Mouse (Mus musculus) limb, embryonic 10.5 days (tissue): ENCODE data around the gene Rrp1. TPM values are rescaled to one million over a fixed set of nuclear protein-coding genes. Genes with fewer than 3 reads are reported as not detected.

Experiments
- DNase-seq: peaks from one replicate; pipeline ENCODE4 v3.0.0-alpha.2; 2017; ENCODE audit warnings: low spot score
- H3K27ac ChIP-seq: fragments of 300-500 bp; sonication (generic); 2 replicates; pipeline ENCODE4 v1.5.1; 2016; ENCODE audit warnings: mild to moderate bottlenecking
- H3K27me3 ChIP-seq: fragments of 300-500 bp; sonication (generic); 2 replicates; pipeline ENCODE4 v1.6.1; 2016; ENCODE audit warnings: low read depth, mild to moderate bottlenecking; ENCODE audit not compliant: poor library complexity, severe bottlenecking
- H3K36me3 ChIP-seq: fragments of 300-500 bp; sonication (generic); 2 replicates; pipeline ENCODE4 v1.6.1; 2016; ENCODE audit warnings: mild to moderate bottlenecking, moderate library complexity
- H3K4me1 ChIP-seq: fragments of 300-500 bp; sonication (generic); 2 replicates; pipeline ENCODE4 v1.6.1; 2016
- H3K4me3 ChIP-seq: fragments of 300-500 bp; sonication (generic); 2 replicates; pipeline ENCODE4 v1.5.1; 2016; ENCODE audit warnings: mild to moderate bottlenecking, moderate library complexity
- H3K9me3 ChIP-seq: fragments of 300-500 bp; sonication (generic); replicated peaks from 2 replicates; pipeline ENCODE4 v1.6.1; 2016; ENCODE audit warnings: mild to moderate bottlenecking
- WGBS: fragments of 180-500 bp; shearing (Covaris S2); methylation state at CpG from one replicate; pipeline ENCODE4 v1.1.7; 2016; 5-methylcytosine and 5-hydroxymethylcytosine counted together
- microRNA-seq: library from miRNA; unstranded; fragments of <30 nt; microRNA quantifications from one replicate; pipeline ENCODE4, GENCODE M21; 2017
- polyA plus RNA-seq: library from polyadenylated mRNA; unstranded; fragments of >200 nt; fragmentation: Nextera tagmentation; extraction: Ambion mirVana; gene quantifications from 2 replicates; pipeline ENCODE4 v1.2.1, GENCODE M21; 2016

Rrp1 gene
- polyA plus RNA-seq, 1 experiment from 2014 or later, result 355 TPM

GRCm38 (mm10) chr10:78350796-78351556, 61.9 kb downstream of the Rrp1 start:
- Histone ChIP-seq H3K4me3 (peak overlapping the region; percentile 93), H3K9me3 (no peaks in the 10 kb centered on the region)
- 49% methylated on average over 6 of the region's 6 CpGs for WGBS

More at GRCm38 (mm10) chr10:78350796-78351556, 61.9 kb downstream of the Rrp1 start:
- Histone ChIP-seq H3K36me3 (no peaks in the 10 kb centered on the region), H3K27me3 (no peaks in the 10 kb centered on the region), H3K27ac (no peak overlapping the region), H3K4me1 (peaks cover 41% of the 10 kb centered on the region)
- no peak for DNase-seq

Small RNAs within 50 kb of the gene (microRNA-seq; reads per million reads assigned to microRNA genes)
- gene Mir6410 (not detected), gene Mir6907 (2.6 reads per million), gene Mir6908 (1.8 reads per million)

Other genes with a start within 250 kb of the Rrp1 start
- 19.9 and 20.3 TPM in 2 replicates for gene D10Jhu81e, start 243.3 kb downstream of the Rrp1 start, polyA plus RNA-seq
- 35.0 and 38.6 TPM in 2 replicates for gene Pwp2, start 227.9 kb downstream of the Rrp1 start, polyA plus RNA-seq
- 10.3 and 13.1 TPM in 2 replicates for gene Trappc10, start 168.4 kb downstream of the Rrp1 start, polyA plus RNA-seq
- 38.7 and 38.8 TPM in 2 replicates for gene Agpat3, start 60.6 kb downstream of the Rrp1 start, polyA plus RNA-seq
- gene Cstb, start 12.6 kb upstream of the Rrp1 start, polyA plus RNA-seq, result 148 and 152 TPM in 2 replicates
- 11.7 and 11.8 TPM in 2 replicates for gene Pdxk, start 51.9 kb upstream of the Rrp1 start, polyA plus RNA-seq
- gene Olfr1358, start 104.4 kb upstream of the Rrp1 start, polyA plus RNA-seq, result not detected in 2 replicates
- 27.2 and 38.8 TPM in 2 replicates for gene Ilvbl, start 161.3 kb upstream of the Rrp1 start, polyA plus RNA-seq
- 15.7 and 19.7 TPM in 2 replicates for gene Syde1, start 178.9 kb upstream of the Rrp1 start, polyA plus RNA-seq
- gene Olfr1357, start 205.0 kb upstream of the Rrp1 start, polyA plus RNA-seq, result not detected in 2 replicates